Mouse (Mus musculus) intestine, postnatal 0 days (tissue): ENCODE data around the gene Gm42791. TPM values are rescaled to one million over a fixed set of nuclear protein-coding genes. Genes with fewer than 3 reads are reported as not detected.

Experiments
- ATAC-seq: fragments of 200-750 bp; cut with Nextera tagmentation; 2 replicates; pipeline ENCODE4 v1.8.0; 2017; ENCODE audit warnings: mild to moderate bottlenecking, moderate TSS enrichment, moderate library complexity
- H3K27ac ChIP-seq: fragments of 300-500 bp; sonication (generic); 2 replicates; pipeline ENCODE4 v1.5.1; 2014; ENCODE audit warnings: mild to moderate bottlenecking, low read depth, low read length, moderate library complexity
- H3K27me3 ChIP-seq: fragments of 300-500 bp; sonication (generic); replicated peaks from 2 replicates; pipeline ENCODE4 v1.6.1; 2014; ENCODE audit warnings: low read length, mixed read lengths; ENCODE audit not compliant: control insufficient read depth, insufficient read depth
- H3K36me3 ChIP-seq: fragments of 300-500 bp; sonication (generic); 2 replicates; pipeline ENCODE4 v1.6.1; 2014; ENCODE audit warnings: mild to moderate bottlenecking, moderate library complexity; ENCODE audit not compliant: control insufficient read depth, insufficient read depth
- H3K4me1 ChIP-seq: fragments of 300-500 bp; sonication (generic); replicated peaks from 2 replicates; pipeline ENCODE4 v1.6.1; 2014; ENCODE audit warnings: antibody characterized with exemption, low read length, mixed read lengths; ENCODE audit not compliant: control insufficient read depth, insufficient read depth
- H3K4me2 ChIP-seq: fragments of 300-500 bp; sonication (generic); replicated peaks from 2 replicates; pipeline ENCODE4 v1.6.1; 2014; ENCODE audit warnings: low read depth, mild to moderate bottlenecking, moderate library complexity
- H3K4me3 ChIP-seq: fragments of 300-500 bp; sonication (generic); 2 replicates; pipeline ENCODE4 v1.5.1; 2014; ENCODE audit warnings: low read depth, low read length
- H3K9ac ChIP-seq: fragments of 300-500 bp; sonication (generic); 2 replicates; pipeline ENCODE4 v1.6.1; 2014; ENCODE audit warnings: mild to moderate bottlenecking, low read depth, low read length
- H3K9me3 ChIP-seq: fragments of 300-500 bp; sonication (generic); 2 replicates; pipeline ENCODE4 v1.6.1; 2016; ENCODE audit warnings: mixed run types; ENCODE audit not compliant: control insufficient read depth
- CTCF ChIP-seq: sonication (generic); IDR thresholded peaks from 2 replicates; pipeline ENCODE4 v1.5.1; 2016; ENCODE audit warnings: low read depth, mild to moderate bottlenecking, control low read depth, antibody characterized with exemption, moderate library complexity
- WGBS: fragments of 180-500 bp; shearing (Covaris S2); extraction: QIAGEN DNeasy Blood & Tissue Kit; methylation state at CpG from one replicate; pipeline ENCODE4 v1.1.7; 2014; 5-methylcytosine and 5-hydroxymethylcytosine counted together
- polyA plus RNA-seq: library from polyadenylated mRNA; unstranded; fragments of >200 nt; fragmentation: Nextera tagmentation; extraction: Ambion mirVana; gene quantifications from 2 replicates; pipeline ENCODE4 v1.2.1, GENCODE M21; 2015

Gene Gm42791
- polyA plus RNA-seq, 1 experiment from 2014 or later: not detected

- Histone ChIP-seq H3K9ac (no peak overlapping the region), H3K4me1 (0 out of 2 replicates have a peak, but pooled peaks cover 5% of the 10 kb centered on the region), H3K27me3 (no peaks in the 10 kb centered on the region), H3K27ac (no peak overlapping the region), H3K9me3 (no peaks in the 10 kb centered on the region), H3K36me3 (no peaks in the 10 kb centered on the region), H3K4me3 (no peak overlapping the region), H3K4me2 (no peak overlapping the region)
- TF ChIP-seq CTCF: no peak
- no peak for ATAC-seq
- 74% methylated on average over 14 of the region's 14 CpGs for WGBS
Observed at GRCm38 (mm10) chr5:148998512-148998911, 3.6 kb upstream of the Gm42791 start.

DNA sequence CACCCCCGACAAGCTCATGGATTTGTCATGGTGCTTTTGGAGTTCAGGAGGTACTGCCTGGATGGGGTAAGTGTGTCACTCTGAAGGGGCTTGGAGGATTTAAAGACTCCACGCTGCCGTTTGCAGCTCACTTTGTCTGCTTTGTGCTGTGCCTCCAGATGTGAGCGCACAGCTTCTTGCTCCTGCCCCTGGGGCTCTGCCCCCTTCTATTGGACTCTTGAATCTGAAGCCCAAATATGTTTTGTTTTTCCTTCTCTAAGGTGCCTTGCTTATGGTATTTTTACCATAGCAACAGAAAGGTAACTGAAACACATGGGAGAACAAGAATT lies 1.7 kb upstream of the Gm42791 start:
- WGBS: 83% methylated on average over 4 of the region's 4 CpGs
- Histone ChIP-seq H3K4me3 (no peak overlapping the region), H3K9ac (no peak overlapping the region), H3K9me3 (no peaks in the 10 kb centered on the region), H3K4me1 (no peaks in the 10 kb centered on the region), H3K4me2 (no peak overlapping the region), H3K27ac (no peak overlapping the region), H3K27me3 (no peaks in the 10 kb centered on the region), H3K36me3 (no peaks in the 10 kb centered on the region)
- ATAC-seq: no peak
- TF ChIP-seq CTCF: no peak

DNA sequence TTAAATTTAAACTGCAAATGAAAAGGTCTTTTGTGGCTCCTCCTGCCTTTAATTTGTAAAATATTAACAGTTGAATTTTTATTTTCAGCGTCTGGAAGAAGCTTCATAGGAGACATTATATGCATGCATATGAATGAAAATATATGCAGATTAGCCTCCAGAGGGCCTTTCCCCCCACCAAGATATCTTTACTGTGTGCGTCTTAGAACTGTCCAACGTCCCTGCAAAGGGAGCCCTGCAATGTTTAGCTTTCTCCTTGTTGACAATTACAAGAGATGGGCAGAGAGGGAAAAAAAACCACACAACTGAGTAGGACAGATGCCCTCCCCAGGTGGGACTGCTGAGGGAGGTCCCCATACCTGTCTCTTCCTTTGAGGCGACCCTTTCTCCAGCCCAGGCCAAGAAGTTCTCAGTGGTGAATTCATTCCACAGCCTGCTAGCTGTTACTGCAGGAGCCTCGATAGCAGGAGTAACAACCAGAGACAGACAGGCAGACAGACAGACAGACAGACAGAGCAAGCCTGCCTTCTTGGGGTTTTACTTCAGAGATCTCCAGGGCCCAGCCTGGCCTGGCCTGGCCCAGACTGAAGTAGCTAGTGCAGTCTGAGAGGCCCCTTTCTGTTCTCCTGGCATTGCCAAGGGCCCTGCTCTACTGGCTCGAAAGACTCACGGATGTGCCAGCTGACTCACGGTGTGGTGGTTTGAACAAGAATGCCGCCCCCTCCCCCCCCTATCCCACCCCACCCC lies 1.2 kb upstream of the Gm42791 start:
- ATAC-seq: no peak

GRCm38 (mm10) chr5:148994311-148994705 lies 639 bp downstream of the Gm42791 start:
- peak overlapping the region; percentile 85 for H3K4me2 ChIP-seq
- H3K36me3 ChIP-seq: no peaks in the 10 kb centered on the region
- no peaks in the 10 kb centered on the region for H3K27me3 ChIP-seq
- peak overlapping the region; percentile 92 for H3K27ac ChIP-seq
- 11% methylated on average over 7 of the region's 7 CpGs for WGBS
- TF ChIP-seq CTCF: no peak
- no peaks in the 10 kb centered on the region for H3K9me3 ChIP-seq
- ATAC-seq: no peak
- peak overlapping the region; percentile 57 for H3K4me3 ChIP-seq
- H3K9ac ChIP-seq: peak overlapping the region; percentile 57; the same call in 1 of the 2 replicates
- no peaks in the 10 kb centered on the region for H3K4me1 ChIP-seq

More for the DNA sequence above, 1.2 kb upstream of the Gm42791 start:
- Histone ChIP-seq H3K9ac (no peak overlapping the region), H3K4me2 (no peak overlapping the region), H3K9me3 (no peaks in the 10 kb centered on the region), H3K27ac (no peak overlapping the region), H3K27me3 (no peaks in the 10 kb centered on the region), H3K4me1 (no peaks in the 10 kb centered on the region), H3K36me3 (no peaks in the 10 kb centered on the region), H3K4me3 (no peak overlapping the region)
- 75% methylated on average over 9 of the region's 9 CpGs for WGBS
- no peak for TF ChIP-seq CTCF

DNA sequence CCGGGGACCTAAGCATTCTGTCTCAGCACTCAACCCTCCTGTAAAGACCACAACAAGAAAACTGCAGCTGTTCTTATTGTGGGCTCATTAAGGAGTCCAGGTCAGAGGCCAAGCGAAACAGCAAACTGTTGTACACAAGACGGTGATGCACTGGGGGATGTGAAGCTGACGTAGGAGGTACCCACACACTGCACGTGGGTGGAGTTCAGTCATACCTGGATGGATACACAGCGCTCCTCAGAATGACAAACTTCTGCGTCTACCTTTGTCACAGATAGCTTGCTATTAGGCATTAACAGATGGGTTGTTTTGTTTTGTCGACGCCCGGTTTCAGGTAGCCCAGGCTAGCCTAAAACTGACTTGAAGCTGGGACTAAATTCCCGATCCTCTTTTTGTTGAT lies 2.3 kb downstream of the Gm42791 start:
- WGBS: 96% methylated on average over 11 of the region's 11 CpGs
- Histone ChIP-seq H3K9ac (no peak overlapping the region), H3K4me3 (no peak overlapping the region), H3K36me3 (no peaks in the 10 kb centered on the region), H3K4me2 (no peak overlapping the region), H3K27ac (no peak overlapping the region), H3K27me3 (no peaks in the 10 kb centered on the region), H3K9me3 (0 out of 2 replicates have a peak, but pooled peaks cover 4% of the 10 kb centered on the region), H3K4me1 (no peaks in the 10 kb centered on the region)
- no peak for ATAC-seq
- no peak for TF ChIP-seq CTCF

DNA sequence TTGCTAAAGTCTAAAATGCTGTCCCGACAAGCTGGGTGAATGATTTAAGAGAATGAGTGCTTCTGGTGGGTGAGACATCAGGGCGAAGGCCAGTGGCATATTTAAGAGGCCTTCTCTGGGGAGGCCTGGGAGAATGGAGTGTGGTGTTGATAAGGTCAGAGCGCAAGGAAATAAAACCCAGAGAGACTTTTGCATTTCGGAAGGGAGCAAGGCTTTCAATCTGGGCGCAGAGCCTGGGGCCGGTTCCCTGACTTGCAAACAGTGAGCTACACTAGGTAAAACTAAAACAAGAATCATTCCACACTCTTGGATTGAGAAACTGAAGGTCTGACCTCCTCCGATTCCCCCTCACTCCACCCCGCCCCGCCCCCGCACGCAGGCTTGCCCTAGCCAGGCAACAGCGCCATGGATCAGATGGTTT lies 4.0 kb downstream of the Gm42791 start:
- H3K27ac ChIP-seq: no peak overlapping the region
- no peaks in the 10 kb centered on the region for H3K4me1 ChIP-seq
- TF ChIP-seq CTCF: no peak
- ATAC-seq: no peak
- 58% methylated on average over 12 of the region's 12 CpGs for WGBS
- H3K4me3 ChIP-seq: no peak overlapping the region
- no peaks in the 10 kb centered on the region for H3K36me3 ChIP-seq
- H3K9ac ChIP-seq: no peak overlapping the region
- H3K4me2 ChIP-seq: peak overlapping the region; percentile 25; the same call in 1 of the 2 replicates
- H3K27me3 ChIP-seq: no peaks in the 10 kb centered on the region
- 0 out of 2 replicates have a peak, but pooled peaks cover 4% of the 10 kb centered on the region for H3K9me3 ChIP-seq

- Histone ChIP-seq H3K4me2 (no peak overlapping the region), H3K4me3 (no peak overlapping the region), H3K4me1 (no peaks in the 10 kb centered on the region), H3K27ac (no peak overlapping the region), H3K27me3 (no peaks in the 10 kb centered on the region), H3K36me3 (no peaks in the 10 kb centered on the region), H3K9me3 (0 out of 2 replicates have a peak, but pooled peaks cover 4% of the 10 kb centered on the region), H3K9ac (no peak overlapping the region)
- TF ChIP-seq CTCF: peak; percentile 68
- 85% methylated on average over 7 of the region's 7 CpGs for WGBS
- ATAC-seq: no peak
Observed at GRCm38 (mm10) chr5:148989480-148989879, 5.5 kb downstream of the Gm42791 start.
